Mouse (Mus musculus): ENCODE measurements around the gene AC124502.3. TPM values are rescaled to one million over a fixed set of nuclear protein-coding genes. Genes with fewer than 3 reads are reported as not detected.

Gene AC124502.3
- total and polyA plus RNA-seq, 2 experiments from 2014 or later = 2.0 to 3.0 TPM

- WGBS = 39% methylated on average over 3 of the region's 3 CpGs
- Histone ChIP-seq H3K4me2 (ENCODE audit: low read depth) (no peak overlapping the region), H3K9me3 (ENCODE audit: low read length) (no peaks in the 10 kb centered on the region), H3K4me3 (ENCODE audit: low read depth, low read length) (no peak overlapping the region), H3K27me3 (ENCODE audit: insufficient read depth, low read length) (no peaks in the 10 kb centered on the region), H3K9ac (no peak overlapping the region), H3K36me3 (ENCODE audit: insufficient read depth) (peaks cover 29% of the 10 kb centered on the region), H3K4me1 (ENCODE audit: insufficient read depth) (peaks cover 7% of the 10 kb centered on the region; the same call in 1 of the 2 replicates), H3K27ac (ENCODE audit: low read depth, low read length) (no peak overlapping the region)
- DNase-seq (no peak), ATAC-seq (no peak)
- no peak for TF ChIP-seq CTCF (IDR thresholded peaks at IDR 0.05; ENCODE audit: low read depth)
These were observed 12.8 kb downstream of the AC124502.3 start for GRCm38 (mm10) chr19:5051515-5051914.

GRCm38 (mm10) chr19:5052166-5052822, 13.6 kb downstream of the AC124502.3 start:
- TF ChIP-seq CTCF (IDR thresholded peaks at IDR 0.05; ENCODE audit: low read depth) = no peak
- H3K36me3 ChIP-seq (ENCODE audit: insufficient read depth) = peaks cover 22% of the 10 kb centered on the region
- no peak overlapping the region for H3K4me2 ChIP-seq (ENCODE audit: low read depth)
- DNase-seq (no peak), ATAC-seq (no peak)
- H3K27me3 ChIP-seq (ENCODE audit: insufficient read depth, low read length) = no peaks in the 10 kb centered on the region
- WGBS = 42% methylated on average over 25 of the region's 25 CpGs
- H3K27ac ChIP-seq (ENCODE audit: low read depth, low read length) = no peak overlapping the region
- peaks cover 7% of the 10 kb centered on the region; the same call in 1 of the 2 replicates for H3K4me1 ChIP-seq (ENCODE audit: insufficient read depth)
- no peak overlapping the region for H3K9ac ChIP-seq
- no peak overlapping the region for H3K4me3 ChIP-seq (ENCODE audit: low read depth, low read length)
- no peaks in the 10 kb centered on the region for H3K9me3 ChIP-seq (ENCODE audit: low read length)

- H3K9ac ChIP-seq = no peak overlapping the region
- TF ChIP-seq CTCF (IDR thresholded peaks at IDR 0.05; ENCODE audit: low read depth) = no peak
- H3K4me3 ChIP-seq (ENCODE audit: low read depth, low read length) = no peak overlapping the region
- no peak overlapping the region for H3K27ac ChIP-seq (ENCODE audit: low read depth, low read length)
- no peaks in the 10 kb centered on the region for H3K27me3 ChIP-seq (ENCODE audit: insufficient read depth, low read length)
- no peak for DNase-seq
- H3K4me1 ChIP-seq (ENCODE audit: insufficient read depth) = peaks cover 7% of the 10 kb centered on the region; the same call in 1 of the 2 replicates
- peaks cover 18% of the 10 kb centered on the region for H3K36me3 ChIP-seq (ENCODE audit: insufficient read depth)
- no peak overlapping the region for H3K4me2 ChIP-seq (ENCODE audit: low read depth)
- no peak for ATAC-seq
- 69% methylated on average over 17 of the region's 17 CpGs for WGBS
- no peaks in the 10 kb centered on the region for H3K9me3 ChIP-seq (ENCODE audit: low read length)
These were observed 14.2 kb downstream of the AC124502.3 start for GRCm38 (mm10) chr19:5052853-5053252.

GRCm38 (mm10) chr19:5053909-5054308, 15.2 kb downstream of the AC124502.3 start:
- peak; percentile 29 for DNase-seq
- H3K27ac ChIP-seq (ENCODE audit: low read depth, low read length) = no peak overlapping the region
- H3K36me3 ChIP-seq (ENCODE audit: insufficient read depth) = peaks cover 11% of the 10 kb centered on the region
- no peaks in the 10 kb centered on the region for H3K27me3 ChIP-seq (ENCODE audit: insufficient read depth, low read length)
- ATAC-seq = no peak
- WGBS = 16% methylated on average over 9 of the region's 9 CpGs
- TF ChIP-seq CTCF (IDR thresholded peaks at IDR 0.05; ENCODE audit: low read depth) = peak; percentile 71
- H3K4me1 ChIP-seq (ENCODE audit: insufficient read depth) = peaks cover 7% of the 10 kb centered on the region; the same call in 1 of the 2 replicates
- H3K9me3 ChIP-seq (ENCODE audit: low read length) = no peaks in the 10 kb centered on the region
- H3K9ac ChIP-seq = no peak overlapping the region
- H3K4me2 ChIP-seq (ENCODE audit: low read depth) = no peak overlapping the region
- no peak overlapping the region for H3K4me3 ChIP-seq (ENCODE audit: low read depth, low read length)

GRCm38 (mm10) chr19:5056251-5056650, 17.6 kb downstream of the AC124502.3 start:
- no peak overlapping the region for H3K27ac ChIP-seq (ENCODE audit: low read depth, low read length)
- no peak overlapping the region for H3K9ac ChIP-seq
- no peaks in the 10 kb centered on the region for H3K4me1 ChIP-seq (ENCODE audit: insufficient read depth)
- peaks cover 1% of the 10 kb centered on the region; the same call in 1 of the 2 replicates for H3K36me3 ChIP-seq (ENCODE audit: insufficient read depth)
- peak; percentile 81 for TF ChIP-seq CTCF (IDR thresholded peaks at IDR 0.05; ENCODE audit: low read depth)
- no peaks in the 10 kb centered on the region for H3K27me3 ChIP-seq (ENCODE audit: insufficient read depth, low read length)
- 13% methylated on average over 6 of the region's 6 CpGs for WGBS
- no peak overlapping the region for H3K4me3 ChIP-seq (ENCODE audit: low read depth, low read length)
- DNase-seq (peak; percentile 76), ATAC-seq (peak; percentile 66)
- no peak overlapping the region for H3K4me2 ChIP-seq (ENCODE audit: low read depth)
- no peaks in the 10 kb centered on the region for H3K9me3 ChIP-seq (ENCODE audit: low read length)

- H3K9ac ChIP-seq = no peak overlapping the region
- H3K27ac ChIP-seq (ENCODE audit: low read depth, low read length) = no peak overlapping the region
These were observed 19.4 kb downstream of the AC124502.3 start for GRCm38 (mm10) chr19:5057876-5058775.

More at GRCm38 (mm10) chr19:5057876-5058775, 19.4 kb downstream of the AC124502.3 start:
- 28% methylated on average over 16 of the region's 16 CpGs for WGBS
- no peak for DNase-seq
- Histone ChIP-seq H3K4me3 (ENCODE audit: low read depth, low read length) (no peak overlapping the region), H3K27me3 (ENCODE audit: insufficient read depth, low read length) (no peaks in the 10 kb centered on the region), H3K4me2 (ENCODE audit: low read depth) (no peak overlapping the region), H3K36me3 (ENCODE audit: insufficient read depth) (no peaks in the 10 kb centered on the region), H3K4me1 (ENCODE audit: insufficient read depth) (no peaks in the 10 kb centered on the region), H3K9me3 (ENCODE audit: low read length) (no peaks in the 10 kb centered on the region)
- no peak for TF ChIP-seq CTCF (IDR thresholded peaks at IDR 0.05; ENCODE audit: low read depth)
- ATAC-seq = no peak
